Mouse (Mus musculus) gastrocnemius, postnatal 14 days (tissue): ENCODE measurements around the gene Arid1b. TPM values are rescaled to one million over a fixed set of nuclear protein-coding genes. Genes with fewer than 3 reads are reported as not detected.

Experiments used
- DNase-seq: peaks from one replicate; pipeline ENCODE4 v3.0.0; 2021; ENCODE audit warnings: mixed read lengths
- intact Hi-C: fragments of 180-260 bp; cut with DNase I; formaldehyde crosslinking; loops from one replicate; pipeline ENCODE4 v1.15.1; 2025; ENCODE audit warnings: low total_unique reads
- total RNA-seq, 2 experiments: library from RNA; stranded (reverse); gene quantifications; 2 replicates each; pipeline ENCODE4 v1.2.3; 2021

Gene Arid1b
- total RNA-seq, 2 experiments from 2014 or later = 30.0 to 31.4 TPM

GRCm38 (mm10) chr17:5302971-5303746 is 309.0 kb downstream of the Arid1b start:
- intact Hi-C loops = loop anchor here (10.0 kb wide), 1 partner anchor 108 kb away; no protein-coding TSS in a partner anchor

GRCm38 (mm10) chr17:5305783-5306477 is 311.8 kb downstream of the Arid1b start:
- intact Hi-C loops = loop anchor here (10.0 kb wide), 1 partner anchor 111 kb away; no protein-coding TSS in a partner anchor
- no peak for DNase-seq

More at GRCm38 (mm10) chr17:5302971-5303746, 309.0 kb downstream of the Arid1b start:
- no peak for DNase-seq

- intact Hi-C loops = loop anchor here (10.0 kb wide), 1 partner anchor 115 kb away; no protein-coding TSS in a partner anchor
- DNase-seq = no peak
Observed at GRCm38 (mm10) chr17:5309930-5310329, 315.8 kb downstream of the Arid1b start.

GRCm38 (mm10) chr17:5310425-5310888 is 316.3 kb downstream of the Arid1b start:
- intact Hi-C loops = no loop called here
- no peak for DNase-seq

GRCm38 (mm10) chr17:5311062-5311461 is 316.9 kb downstream of the Arid1b start:
- no peak for DNase-seq
- intact Hi-C loops = no loop called here

- intact Hi-C loops = no loop called here
- no peak for DNase-seq
Observed at GRCm38 (mm10) chr17:5312307-5312706, 318.2 kb downstream of the Arid1b start.

DNA sequence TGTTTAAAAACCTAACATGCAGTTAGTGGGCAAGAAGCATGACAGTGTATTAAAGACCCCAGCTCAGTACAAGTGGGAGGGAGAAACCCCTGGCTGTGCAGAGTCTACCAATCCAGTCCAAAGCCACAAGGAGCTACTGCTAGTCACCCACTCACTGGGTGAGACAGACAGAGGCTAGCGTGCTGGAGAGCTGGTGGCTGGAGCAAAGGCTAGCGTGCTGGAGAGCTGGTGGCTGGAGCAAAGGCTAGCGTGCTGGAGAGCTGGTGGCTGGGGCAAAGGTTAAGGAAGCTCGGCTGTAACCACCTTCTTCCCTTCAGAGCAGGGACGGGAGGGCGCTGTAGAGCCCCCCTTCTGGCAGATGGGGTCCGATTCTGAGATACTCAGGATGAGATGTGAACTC is 320.6 kb downstream of the Arid1b start:
- DNase-seq = no peak
- intact Hi-C loops = no loop called here

GRCm38 (mm10) chr17:5316489-5316888 is 322.4 kb downstream of the Arid1b start:
- DNase-seq = no peak
- intact Hi-C loops = no loop called here

DNA sequence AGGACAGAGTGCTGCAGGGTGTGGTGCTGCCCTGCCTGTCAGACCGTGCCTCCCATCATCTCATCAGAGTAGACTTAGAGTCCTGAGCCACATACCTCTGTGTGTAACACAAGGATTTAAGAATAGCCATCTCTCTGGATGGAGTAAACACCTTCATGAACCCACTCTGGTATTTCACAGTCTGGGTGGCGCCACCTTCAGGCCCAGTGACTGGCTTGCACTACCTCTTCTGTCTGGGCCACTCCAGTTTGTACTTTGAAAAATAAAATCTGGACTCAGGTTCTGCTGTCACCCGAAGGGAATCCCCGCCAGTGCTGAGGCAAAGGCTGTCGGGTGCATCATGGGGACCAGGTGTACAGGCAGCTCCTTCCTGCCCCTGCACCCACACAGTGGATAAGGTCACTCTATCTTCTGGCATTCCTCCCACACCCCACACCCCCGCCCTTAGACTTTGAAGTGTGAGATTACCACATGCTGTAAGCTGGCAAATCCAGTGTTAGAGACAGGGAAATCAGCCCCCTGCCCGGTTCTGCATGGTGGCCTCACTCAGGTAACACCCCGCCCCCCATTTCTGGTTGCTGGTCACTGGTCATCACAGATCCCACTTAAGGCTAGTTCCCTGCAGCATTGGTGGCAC is 327.6 kb downstream of the Arid1b start:
- intact Hi-C loops = no loop called here
- DNase-seq = peak; percentile 24

DNA sequence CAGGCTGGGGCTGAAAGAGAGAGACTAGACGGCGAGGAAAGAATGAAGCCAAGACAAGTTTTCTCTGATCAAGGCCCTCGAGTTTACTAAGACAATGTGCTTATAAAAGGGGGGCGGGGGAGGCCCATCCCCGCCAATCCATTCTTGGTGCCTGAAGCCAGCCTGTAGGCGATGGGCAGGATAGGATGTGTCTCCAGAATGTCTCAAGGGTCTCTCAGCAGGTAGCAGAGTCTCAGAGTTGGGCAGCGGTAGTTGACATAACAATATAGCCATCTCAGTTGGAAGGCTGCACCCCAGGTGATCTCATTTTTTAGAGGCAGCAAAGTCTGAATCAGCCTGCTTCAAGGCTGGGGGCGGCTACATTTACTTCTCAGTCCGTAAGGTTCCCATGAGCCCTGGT is 328.5 kb downstream of the Arid1b start:
- intact Hi-C loops = no loop called here
- peak; percentile 1 for DNase-seq

DNA sequence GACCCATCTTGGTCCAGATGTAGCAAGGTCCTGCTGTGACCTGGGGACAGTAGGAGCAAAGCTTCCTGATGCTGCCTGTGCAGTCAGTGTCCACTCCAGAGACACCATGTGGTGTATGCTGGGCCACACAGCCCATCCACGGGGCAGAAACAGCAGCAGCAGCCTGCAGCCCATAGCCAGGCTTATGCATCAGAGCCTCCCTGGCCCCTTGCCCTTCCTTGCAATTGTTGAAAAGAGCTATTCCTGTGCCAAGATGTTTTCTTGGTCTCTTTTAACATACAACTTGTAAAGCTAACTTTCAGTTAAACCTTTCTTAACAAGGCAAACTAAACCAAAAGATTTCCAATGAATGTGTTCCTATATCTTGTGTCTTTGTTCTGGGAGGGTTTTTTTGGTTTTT is 329.6 kb downstream of the Arid1b start:
- intact Hi-C loops = no loop called here
- no peak for DNase-seq

DNA sequence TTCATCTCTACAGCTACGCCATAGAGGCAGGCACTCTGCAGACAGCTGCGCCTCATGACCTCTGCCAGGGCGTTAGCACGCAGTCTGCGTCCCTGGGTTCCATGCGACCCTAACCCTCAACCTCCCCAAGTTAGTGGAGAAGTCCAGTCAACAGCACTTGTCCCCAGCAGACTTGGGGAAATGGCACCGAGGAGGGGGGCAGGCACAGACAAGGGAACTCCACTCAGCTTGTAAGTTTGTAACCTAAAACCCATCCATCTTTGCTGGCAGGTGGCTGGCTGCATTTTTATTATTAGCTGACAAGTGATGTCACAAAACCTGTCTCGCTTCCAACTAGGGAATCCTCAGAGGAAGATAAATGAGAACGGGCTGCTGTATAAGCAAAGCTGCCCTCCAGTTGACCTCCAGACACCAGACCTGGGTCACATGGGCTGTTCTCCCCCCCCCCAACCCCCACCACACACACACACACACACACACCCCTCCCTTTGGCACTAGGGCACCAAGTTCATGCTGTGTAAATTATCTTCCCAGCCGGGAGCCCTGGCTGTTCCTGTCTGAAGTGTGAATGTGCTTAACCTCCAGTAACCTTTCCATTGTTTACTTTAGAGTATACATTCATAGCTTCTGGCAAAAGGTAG is 330.2 kb downstream of the Arid1b start:
- intact Hi-C loops = no loop called here

DNA sequence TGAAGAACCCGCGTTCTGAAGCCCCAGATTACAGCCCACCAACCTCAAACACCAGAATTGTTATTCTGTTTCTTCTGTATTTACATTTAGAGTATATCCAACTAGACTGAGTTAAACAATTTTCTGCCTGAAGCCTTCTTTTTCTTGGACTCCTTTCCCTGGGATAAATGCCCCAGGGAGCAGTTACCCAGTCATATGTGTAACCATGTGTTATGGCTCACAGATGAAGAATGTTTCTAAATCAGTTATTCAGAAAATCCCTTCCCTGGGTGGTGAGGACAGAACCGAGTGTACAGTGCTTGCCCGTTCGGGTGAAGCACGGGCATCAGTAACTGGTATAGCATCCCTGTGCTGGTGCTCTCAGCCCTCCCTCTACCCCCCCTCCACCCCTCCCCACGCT is 332.6 kb downstream of the Arid1b start:
- intact Hi-C loops = no loop called here

More for the DNA sequence above, 330.2 kb downstream of the Arid1b start:
- peak; percentile 61 for DNase-seq

GRCm38 (mm10) chr17:5327480-5328180 is 333.5 kb downstream of the Arid1b start:
- intact Hi-C loops = no loop called here
- no peak for DNase-seq

More for the DNA sequence above, 332.6 kb downstream of the Arid1b start:
- no peak for DNase-seq

- intact Hi-C loops = no loop called here
- no peak for DNase-seq
Observed at GRCm38 (mm10) chr17:5329478-5329877, 335.3 kb downstream of the Arid1b start.

- DNase-seq = no peak
- intact Hi-C loops = no loop called here
Observed at GRCm38 (mm10) chr17:5330063-5330462, 335.9 kb downstream of the Arid1b start.

DNA sequence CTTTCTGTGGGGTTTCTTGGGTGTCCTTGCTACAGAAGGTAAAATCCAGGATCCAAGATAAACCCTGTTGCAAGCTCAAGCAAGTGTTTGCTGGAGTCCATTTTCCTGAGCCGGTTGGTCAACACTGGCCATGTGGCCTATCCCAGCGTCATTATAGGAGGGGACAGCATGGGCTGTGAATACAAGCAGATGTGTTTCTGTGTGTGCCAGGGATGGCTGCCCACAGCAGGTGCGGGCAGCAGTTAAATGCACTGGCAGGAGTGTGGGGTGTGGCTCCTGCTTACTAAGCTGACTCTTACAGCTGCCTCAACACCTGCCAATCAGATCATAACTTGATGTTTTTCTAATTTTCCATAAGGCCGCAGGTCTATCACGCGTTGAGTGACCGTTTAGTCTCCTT is 336.5 kb downstream of the Arid1b start:
- intact Hi-C loops = no loop called here
- DNase-seq = peak; percentile 65

- DNase-seq = no peak
- intact Hi-C loops = no loop called here
Observed at GRCm38 (mm10) chr17:5331387-5331786, 337.3 kb downstream of the Arid1b start.

DNA sequence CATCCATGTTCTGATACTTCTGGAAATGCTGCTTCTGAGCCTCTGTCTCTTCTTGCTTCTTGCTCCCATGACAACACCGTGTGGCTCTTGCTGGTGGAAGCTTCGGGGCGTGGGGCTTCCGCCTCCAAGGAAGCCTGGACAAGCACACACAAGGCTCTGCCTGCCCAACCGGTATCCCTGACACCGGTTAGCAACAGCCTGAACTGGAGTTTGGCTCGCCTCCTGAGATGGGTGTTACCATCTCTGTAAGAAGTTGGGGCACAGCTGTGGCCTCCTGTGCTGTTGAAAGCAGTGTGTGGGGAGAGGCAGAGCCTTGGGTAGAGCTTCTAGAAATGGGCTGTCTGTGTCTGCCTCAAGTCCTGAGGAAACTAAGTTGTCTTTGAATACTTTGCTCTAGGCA is 340.4 kb downstream of the Arid1b start:
- no peak for DNase-seq
- intact Hi-C loops = no loop called here
